Mouse (Mus musculus): Measurements from ENCODE around the gene Pir. TPM values are rescaled to one million over a fixed set of nuclear protein-coding genes. Genes with fewer than 3 reads are reported as not detected.

Gene Pir
- polyA plus RNA-seq, 1 experiment from 2014 or later, result 5.7 TPM

DNA sequence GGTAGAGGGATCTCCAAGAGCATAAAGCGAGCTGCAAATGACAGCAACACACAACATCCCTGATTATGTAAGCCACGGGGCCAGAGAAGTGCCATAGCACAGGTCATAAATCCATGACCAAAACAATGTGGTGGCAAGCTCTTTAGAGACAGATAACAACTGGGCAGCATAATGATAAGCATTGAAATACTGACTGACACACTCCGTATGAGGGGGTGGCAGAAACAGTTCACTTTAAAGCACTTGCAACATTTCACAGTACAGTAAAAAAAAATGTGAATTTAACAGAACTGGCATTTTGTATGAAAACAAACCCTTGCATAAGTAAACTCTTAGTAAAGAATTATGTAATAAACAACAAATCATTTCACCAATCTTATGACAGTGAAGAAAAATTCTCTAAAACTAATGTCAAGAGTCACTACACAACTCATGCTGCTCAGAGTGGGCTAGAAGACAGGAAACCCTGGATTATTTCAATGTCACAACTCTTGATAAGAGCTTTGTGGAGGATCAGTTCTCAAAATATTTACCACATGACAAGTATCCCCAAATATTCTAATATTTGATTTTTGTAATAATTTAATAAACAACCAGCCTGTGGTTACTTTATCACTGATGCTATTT, 139.2 kb downstream of the Pir start:
- no peak overlapping the region for H3K4me3 ChIP-seq (ENCODE audit: low read length)
- 79% methylated on average over 3 of the region's 3 CpGs for WGBS
- no peaks in the 10 kb centered on the region for H3K27me3 ChIP-seq (replicated peaks; ENCODE audit: control insufficient read depth, insufficient read depth, low read length)
- no peak overlapping the region for H3K4me2 ChIP-seq (ENCODE audit: low read length)
- ATAC-seq, result no peak
- H3K36me3 ChIP-seq (ENCODE audit: control insufficient read depth, insufficient read depth, low read length), result no peaks in the 10 kb centered on the region
- no peak overlapping the region for H3K27ac ChIP-seq (ENCODE audit: low read depth, low read length)
- H3K4me1 ChIP-seq (ENCODE audit: control insufficient read depth, insufficient read depth, low read depth, low read length), result no peaks in the 10 kb centered on the region
- H3K9me3 ChIP-seq (ENCODE audit: control insufficient read depth, low read length), result no peaks in the 10 kb centered on the region
- H3K9ac ChIP-seq (ENCODE audit: low read depth, low read length), result no peak overlapping the region

DNA sequence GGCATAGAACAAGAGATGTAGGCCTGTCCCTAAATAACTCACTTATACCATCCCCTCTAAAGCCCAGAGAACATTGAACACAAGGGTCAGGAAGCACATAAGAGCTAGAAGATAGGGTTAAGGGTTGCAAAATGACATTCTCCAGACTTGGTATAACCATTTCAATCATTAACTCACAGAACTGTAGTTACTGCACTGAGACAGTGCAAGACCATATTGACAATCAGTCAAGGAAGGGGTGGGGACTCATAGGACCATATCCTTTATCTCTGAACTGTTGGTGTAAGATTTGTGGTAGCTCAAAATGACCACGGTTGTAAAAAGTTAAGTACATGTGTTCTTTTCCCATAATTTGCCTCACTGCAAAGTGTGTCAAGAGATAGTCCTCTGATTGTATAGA, 141.4 kb downstream of the Pir start:
- Histone ChIP-seq H3K4me3 (ENCODE audit: low read length) (no peak overlapping the region), H3K9ac (ENCODE audit: low read depth, low read length) (no peak overlapping the region), H3K4me2 (ENCODE audit: low read length) (no peak overlapping the region), H3K36me3 (ENCODE audit: control insufficient read depth, insufficient read depth, low read length) (no peaks in the 10 kb centered on the region), H3K4me1 (ENCODE audit: control insufficient read depth, insufficient read depth, low read depth, low read length) (no peaks in the 10 kb centered on the region), H3K27me3 (replicated peaks; ENCODE audit: control insufficient read depth, insufficient read depth, low read length) (no peaks in the 10 kb centered on the region), H3K9me3 (ENCODE audit: control insufficient read depth, low read length) (no peaks in the 10 kb centered on the region), H3K27ac (ENCODE audit: low read depth, low read length) (no peak overlapping the region)
- WGBS, result 96% methylated on average over 1 of the region's 1 CpGs
- ATAC-seq, result no peak

DNA sequence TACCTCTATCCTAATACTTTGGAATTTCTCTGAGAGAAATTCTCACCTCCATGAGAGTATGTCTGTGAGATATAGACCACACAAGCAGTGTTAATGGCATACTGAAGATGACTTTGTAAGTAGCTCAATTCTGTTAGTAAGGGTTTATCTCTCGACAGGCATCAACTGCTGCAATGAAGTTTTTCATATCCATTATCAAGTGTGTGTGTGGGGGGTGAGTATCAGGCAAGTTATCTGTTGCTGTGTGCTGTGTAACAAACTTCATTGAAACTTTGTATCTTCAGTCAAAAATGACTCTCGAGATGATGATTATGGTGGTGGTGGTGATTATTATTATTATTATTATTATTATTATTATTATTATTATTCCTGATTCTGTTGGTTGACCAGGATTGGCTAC, 147.6 kb downstream of the Pir start:
- no peak for ATAC-seq
- Histone ChIP-seq H3K4me2 (ENCODE audit: low read length) (no peak overlapping the region), H3K27ac (ENCODE audit: low read depth, low read length) (no peak overlapping the region), H3K36me3 (ENCODE audit: control insufficient read depth, insufficient read depth, low read length) (no peaks in the 10 kb centered on the region), H3K4me1 (ENCODE audit: control insufficient read depth, insufficient read depth, low read depth, low read length) (peaks cover 6% of the 10 kb centered on the region), H3K27me3 (replicated peaks; ENCODE audit: control insufficient read depth, insufficient read depth, low read length) (no peaks in the 10 kb centered on the region; the same call in 1 of the 2 replicates), H3K9me3 (ENCODE audit: control insufficient read depth, low read length) (no peaks in the 10 kb centered on the region), H3K4me3 (ENCODE audit: low read length) (no peak overlapping the region), H3K9ac (ENCODE audit: low read depth, low read length) (no peak overlapping the region)
- WGBS, result 87% methylated on average over 2 of the region's 2 CpGs

GRCm38 (mm10) chrX:164418008-164418407, 148.8 kb downstream of the Pir start:
- ATAC-seq, result no peak
- Histone ChIP-seq H3K4me1 (ENCODE audit: control insufficient read depth, insufficient read depth, low read depth, low read length) (peaks cover 6% of the 10 kb centered on the region), H3K4me2 (ENCODE audit: low read length) (no peak overlapping the region), H3K27ac (ENCODE audit: low read depth, low read length) (no peak overlapping the region), H3K4me3 (ENCODE audit: low read length) (no peak overlapping the region), H3K36me3 (ENCODE audit: control insufficient read depth, insufficient read depth, low read length) (no peaks in the 10 kb centered on the region), H3K9me3 (ENCODE audit: control insufficient read depth, low read length) (no peaks in the 10 kb centered on the region), H3K9ac (ENCODE audit: low read depth, low read length) (no peak overlapping the region), H3K27me3 (replicated peaks; ENCODE audit: control insufficient read depth, insufficient read depth, low read length) (no peaks in the 10 kb centered on the region; the same call in 1 of the 2 replicates)

DNA sequence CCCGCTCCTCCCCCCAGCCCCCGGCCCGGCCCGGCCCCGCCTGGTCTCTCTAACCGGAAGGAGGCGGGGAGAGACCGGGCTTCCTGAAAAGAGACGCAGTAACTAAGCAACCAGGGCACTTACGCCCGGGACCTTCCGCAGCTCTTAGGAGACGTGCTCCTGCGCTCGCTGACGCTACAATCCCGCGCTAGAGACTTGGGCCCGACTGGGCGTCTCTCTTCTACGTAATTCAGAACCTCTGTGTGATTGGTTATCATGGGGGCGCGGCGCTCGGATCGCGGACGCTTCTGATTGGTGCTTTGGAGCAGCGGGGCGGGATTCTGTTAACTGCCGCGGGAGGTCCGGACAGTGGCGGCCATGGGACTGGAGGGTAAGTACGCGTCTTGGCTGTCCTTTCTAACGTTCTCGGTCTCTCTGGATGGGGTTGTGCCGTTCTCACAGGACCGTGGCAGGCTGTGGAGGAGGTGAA, 150.3 kb downstream of the Pir start, which contains the start of gene Piga:
Piga (plus strand) TSS at position 317 of the 469 bp plus-strand sequence.
- no peaks in the 10 kb centered on the region for H3K36me3 ChIP-seq (ENCODE audit: control insufficient read depth, insufficient read depth, low read length)
- H3K4me2 ChIP-seq (ENCODE audit: low read length), result peak within 1 kb of the TSS; percentile 66
- peak; percentile 100 for ATAC-seq
- no peaks in the 10 kb centered on the region; the same call in 1 of the 2 replicates for H3K27me3 ChIP-seq (replicated peaks; ENCODE audit: control insufficient read depth, insufficient read depth, low read length)
- WGBS, result 23% methylated on average over 28 of the region's 40 CpGs
- peak within 1 kb of the TSS; percentile 71 for H3K9ac ChIP-seq (ENCODE audit: low read depth, low read length)
- peak within 1 kb of the TSS; percentile 72 for H3K27ac ChIP-seq (ENCODE audit: low read depth, low read length)
- peak within 1 kb of the TSS; percentile 54 for H3K4me3 ChIP-seq (ENCODE audit: low read length)
- H3K9me3 ChIP-seq (ENCODE audit: control insufficient read depth, low read length), result no peaks in the 10 kb centered on the region
- peaks cover 6% of the 10 kb centered on the region for H3K4me1 ChIP-seq (ENCODE audit: control insufficient read depth, insufficient read depth, low read depth, low read length)

DNA sequence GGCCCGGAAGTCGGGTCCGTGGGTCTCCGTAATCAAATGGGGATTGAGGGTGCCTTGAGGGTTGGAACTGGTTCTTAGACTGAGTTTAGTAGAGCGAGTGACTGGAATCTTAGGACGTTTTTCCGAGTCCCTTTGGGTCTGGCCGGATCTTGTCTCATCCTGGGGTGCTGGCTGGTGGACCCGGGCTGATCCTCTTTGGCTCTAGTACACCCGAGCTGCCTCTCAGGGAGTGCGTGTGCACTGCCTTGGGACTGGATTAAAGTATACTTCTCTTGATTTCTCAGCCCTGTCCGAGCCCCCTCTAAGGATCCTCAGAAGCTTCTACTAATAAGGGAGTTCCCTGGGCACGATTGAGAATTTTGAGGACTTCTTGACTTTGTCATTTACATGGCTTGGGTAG, 150.8 kb downstream of the Pir start:
- Histone ChIP-seq H3K4me1 (ENCODE audit: control insufficient read depth, insufficient read depth, low read depth, low read length) (peaks cover 6% of the 10 kb centered on the region), H3K36me3 (ENCODE audit: control insufficient read depth, insufficient read depth, low read length) (no peaks in the 10 kb centered on the region), H3K4me2 (ENCODE audit: low read length) (peak overlapping the region; percentile 66), H3K9me3 (ENCODE audit: control insufficient read depth, low read length) (no peaks in the 10 kb centered on the region), H3K27me3 (replicated peaks; ENCODE audit: control insufficient read depth, insufficient read depth, low read length) (no peaks in the 10 kb centered on the region; the same call in 1 of the 2 replicates), H3K27ac (ENCODE audit: low read depth, low read length) (peak overlapping the region; percentile 72), H3K4me3 (ENCODE audit: low read length) (peak overlapping the region; percentile 54), H3K9ac (ENCODE audit: low read depth, low read length) (peak overlapping the region; percentile 71)
- WGBS, result 25% methylated on average over 13 of the region's 13 CpGs
- ATAC-seq, result no peak

DNA sequence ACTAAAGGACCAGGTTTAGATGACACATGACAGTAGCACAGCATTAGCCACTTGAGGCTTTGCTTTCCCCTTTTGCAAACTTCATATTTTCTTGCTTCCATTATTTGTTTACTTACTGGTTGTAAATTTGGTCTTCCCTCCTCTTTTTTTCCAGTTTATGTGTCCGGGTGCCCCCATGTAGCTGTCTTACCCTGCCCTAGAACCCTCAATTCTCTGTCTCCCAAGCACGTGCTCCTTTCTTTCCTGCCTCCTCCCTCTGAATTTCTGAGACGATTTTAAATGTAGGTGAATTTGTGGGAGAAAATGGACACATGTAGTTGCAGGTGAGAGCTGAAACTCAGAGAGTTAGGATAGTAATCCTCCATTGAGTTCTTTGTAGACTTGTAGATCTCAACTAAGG, 151.3 kb downstream of the Pir start:
- no peak overlapping the region for H3K27ac ChIP-seq (ENCODE audit: low read depth, low read length)

More for the DNA sequence above, 151.3 kb downstream of the Pir start:
- H3K4me3 ChIP-seq (ENCODE audit: low read length), result peak overlapping the region; percentile 54
- ATAC-seq, result no peak
- H3K4me1 ChIP-seq (ENCODE audit: control insufficient read depth, insufficient read depth, low read depth, low read length), result peaks cover 6% of the 10 kb centered on the region
- H3K9me3 ChIP-seq (ENCODE audit: control insufficient read depth, low read length), result no peaks in the 10 kb centered on the region
- H3K4me2 ChIP-seq (ENCODE audit: low read length), result peak overlapping the region; percentile 66
- H3K36me3 ChIP-seq (ENCODE audit: control insufficient read depth, insufficient read depth, low read length), result no peaks in the 10 kb centered on the region
- 61% methylated on average over 3 of the region's 3 CpGs for WGBS
- no peaks in the 10 kb centered on the region; the same call in 1 of the 2 replicates for H3K27me3 ChIP-seq (replicated peaks; ENCODE audit: control insufficient read depth, insufficient read depth, low read length)
- no peak overlapping the region for H3K9ac ChIP-seq (ENCODE audit: low read depth, low read length)

Other genes with a start within 250 kb of the Pir start
- 0.96 and 1.2 TPM in 2 replicates for gene Car5b, start 241.4 kb upstream of the Pir start, polyA plus RNA-seq (2015; fragmentation: Nextera tagmentation; extraction: Ambion mirVana)
- 16.9 and 18.1 TPM in 2 replicates for gene Siah1b, start 192.9 kb upstream of the Pir start, polyA plus RNA-seq (2015; fragmentation: Nextera tagmentation; extraction: Ambion mirVana)
- gene Cltrn, start 180.5 kb upstream of the Pir start, polyA plus RNA-seq (2015; fragmentation: Nextera tagmentation; extraction: Ambion mirVana), result 0.20 and 0.29 TPM in 2 replicates
- 0.49 and 1.1 TPM in 2 replicates for gene Ace2, start 130.0 kb upstream of the Pir start, polyA plus RNA-seq (2015; fragmentation: Nextera tagmentation; extraction: Ambion mirVana)
- gene Bmx, start 11.2 kb upstream of the Pir start, polyA plus RNA-seq (2015; fragmentation: Nextera tagmentation; extraction: Ambion mirVana), result 0.41 and 0.69 TPM in 2 replicates
- gene Vegfd, start 104.0 kb downstream of the Pir start, polyA plus RNA-seq (2015; fragmentation: Nextera tagmentation; extraction: Ambion mirVana), result 0.41 and 0.43 TPM in 2 replicates
- 4.7 and 5.2 TPM in 2 replicates for gene Piga, start 150.4 kb downstream of the Pir start, polyA plus RNA-seq (2015; fragmentation: Nextera tagmentation; extraction: Ambion mirVana)
- gene Asb11, start 167.6 kb downstream of the Pir start, polyA plus RNA-seq (2015; fragmentation: Nextera tagmentation; extraction: Ambion mirVana), result not detected in 2 replicates
- gene Asb9, start 237.0 kb downstream of the Pir start, polyA plus RNA-seq (2015; fragmentation: Nextera tagmentation; extraction: Ambion mirVana), result not detected in 2 replicates